Mouse (Mus musculus): Measurements from ENCODE around the gene Pik3r5.

Gene Pik3r5

GRCm38 (mm10) chr11:68451747-68452405 is 20.0 kb downstream of the Pik3r5 start:
- DNase-seq = peak; percentile 37

- no peak for DNase-seq
Observed at GRCm38 (mm10) chr11:68452740-68453139, 20.8 kb downstream of the Pik3r5 start.

- no peak for DNase-seq
Observed at GRCm38 (mm10) chr11:68453301-68453700, 21.4 kb downstream of the Pik3r5 start.

GRCm38 (mm10) chr11:68458086-68458485 is 26.2 kb downstream of the Pik3r5 start:
- DNase-seq = no peak

GRCm38 (mm10) chr11:68459021-68459420 is 27.1 kb downstream of the Pik3r5 start:
- no peak for DNase-seq

- no peak for DNase-seq
Observed at GRCm38 (mm10) chr11:68459486-68459885, 27.6 kb downstream of the Pik3r5 start.

GRCm38 (mm10) chr11:68462716-68463115 is 30.8 kb downstream of the Pik3r5 start:
- no peak for DNase-seq

- no peak for DNase-seq
Observed at GRCm38 (mm10) chr11:68464260-68464659, 32.3 kb downstream of the Pik3r5 start.

- no peak for DNase-seq
Observed at GRCm38 (mm10) chr11:68465090-68465489, 33.2 kb downstream of the Pik3r5 start.

GRCm38 (mm10) chr11:68467441-68467840 is 35.5 kb downstream of the Pik3r5 start:
- DNase-seq = no peak

GRCm38 (mm10) chr11:68467962-68468612 is 36.2 kb downstream of the Pik3r5 start:
- DNase-seq = no peak

GRCm38 (mm10) chr11:68468886-68469285 is 37.0 kb downstream of the Pik3r5 start:
- DNase-seq = no peak

- DNase-seq = no peak
Observed at GRCm38 (mm10) chr11:68472162-68472849, 40.4 kb downstream of the Pik3r5 start.

- no peak for DNase-seq
Observed at GRCm38 (mm10) chr11:68474600-68474999, 42.7 kb downstream of the Pik3r5 start.

GRCm38 (mm10) chr11:68475676-68476075 is 43.8 kb downstream of the Pik3r5 start:
- DNase-seq = no peak

GRCm38 (mm10) chr11:68477661-68478060 is 45.7 kb downstream of the Pik3r5 start:
- no peak for DNase-seq

- no peak for DNase-seq
Observed at GRCm38 (mm10) chr11:68478574-68478981, 46.7 kb downstream of the Pik3r5 start.

- DNase-seq = no peak
Observed at GRCm38 (mm10) chr11:68480660-68481059, 48.7 kb downstream of the Pik3r5 start.

GRCm38 (mm10) chr11:68482001-68482400 is 50.1 kb downstream of the Pik3r5 start:
- DNase-seq = no peak

- no peak for DNase-seq
Observed at GRCm38 (mm10) chr11:68483213-68483612, 51.3 kb downstream of the Pik3r5 start.

- DNase-seq = no peak
Observed at GRCm38 (mm10) chr11:68484431-68484830, 52.5 kb downstream of the Pik3r5 start.

- peak; percentile 76 for DNase-seq
Observed at GRCm38 (mm10) chr11:68485206-68485942, 53.5 kb downstream of the Pik3r5 start.

- no peak for DNase-seq
Observed at GRCm38 (mm10) chr11:68486093-68486492, 54.2 kb downstream of the Pik3r5 start.
